Mouse (Mus musculus): ENCODE data around the gene Ifitm7.

DNA sequence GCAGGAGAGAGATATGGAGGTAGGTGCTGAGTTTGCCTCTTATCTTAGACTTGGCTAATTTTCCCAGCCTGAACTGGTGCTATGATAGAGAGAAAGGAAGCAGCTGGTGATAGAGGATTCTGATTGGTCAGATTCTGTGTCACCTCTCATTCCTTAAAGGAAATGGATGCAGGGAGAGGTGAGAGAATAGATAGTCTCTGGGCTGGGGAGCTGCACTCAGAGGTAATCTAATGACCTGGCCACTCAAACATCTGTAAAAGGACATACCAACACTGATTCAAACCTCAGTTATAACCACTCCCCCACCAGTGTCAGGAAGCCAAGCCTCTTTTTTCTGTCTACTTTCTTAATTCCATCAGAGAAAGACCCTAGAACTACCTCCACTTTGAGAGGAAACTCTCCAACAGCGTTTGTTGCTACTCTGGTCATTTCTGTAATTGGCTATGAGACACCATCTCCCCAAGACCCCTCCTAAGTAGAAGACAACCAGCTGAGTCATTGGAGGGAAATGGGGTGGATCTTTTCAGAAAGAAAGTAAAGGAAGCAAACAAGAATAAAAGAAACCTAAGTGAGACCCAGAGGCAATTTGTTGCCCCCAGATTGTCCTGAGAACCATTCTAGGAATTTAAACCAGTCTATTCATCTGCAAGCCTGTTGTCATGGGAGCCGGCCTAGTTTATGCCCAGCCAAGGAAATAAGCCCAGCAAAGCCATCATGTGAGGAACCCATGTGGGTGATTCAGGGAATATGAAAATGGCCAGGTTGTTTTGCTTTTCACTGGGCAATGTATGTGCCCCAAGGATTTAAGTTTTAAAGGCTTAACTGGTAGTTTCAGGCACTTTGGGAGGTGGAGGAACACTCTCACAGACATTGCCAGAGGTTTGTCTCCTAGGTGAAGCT lies 38.7 kb upstream of the Ifitm7 start:
- TF ChIP-seq POLR2A (IDR thresholded peaks at IDR 0.05; ENCODE audit: borderline replicate concordance, insufficient read depth, low read length) (no peak), CTCF (IDR thresholded peaks at IDR 0.05; ENCODE audit: borderline replicate concordance, insufficient read depth, low read depth, low read length) (no peak)

Measured in cerebellum, adult 2 months (tissue).